Mouse (Mus musculus) hindlimb bud, embryonic 11.5 days (tissue): ENCODE results near the gene Phlpp1.

ENCODE experiments used
- DNase-seq: peaks from one replicate; pipeline ENCODE4 v3.0.0-alpha.2; 2012; ENCODE audit warnings: low read depth, low spot score; ENCODE audit errors: extremely low spot score

The Phlpp1 gene

DNA sequence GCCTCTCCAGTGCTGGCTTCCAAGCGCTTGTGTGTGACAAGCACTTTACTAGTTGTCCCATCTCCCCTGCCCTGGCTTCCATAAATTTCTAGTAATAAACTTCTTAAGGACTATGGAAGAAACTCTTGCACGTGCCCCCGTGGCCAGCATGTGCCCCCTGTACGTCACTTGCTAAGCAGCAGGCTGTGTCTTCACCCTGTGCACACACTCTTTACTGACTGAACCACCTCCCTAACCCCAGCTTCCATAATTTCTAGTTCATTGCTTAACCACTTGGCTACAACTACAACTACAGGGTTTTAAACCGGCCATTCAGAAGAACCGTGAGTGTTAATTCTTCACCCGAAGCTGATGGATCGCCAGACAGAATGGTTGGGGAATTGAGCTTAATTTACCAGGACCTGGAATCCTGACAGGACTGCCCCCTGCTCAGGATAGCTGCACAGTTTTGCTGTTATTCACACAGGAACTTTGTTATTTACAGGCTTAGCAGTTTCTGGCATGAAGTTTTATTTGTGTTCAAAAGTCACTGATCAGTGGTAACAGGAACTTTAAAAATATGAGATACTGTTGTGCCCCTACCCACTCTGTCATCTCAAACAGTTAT, 21.4 kb downstream of the Phlpp1 start:
- no peak for DNase-seq

DNA sequence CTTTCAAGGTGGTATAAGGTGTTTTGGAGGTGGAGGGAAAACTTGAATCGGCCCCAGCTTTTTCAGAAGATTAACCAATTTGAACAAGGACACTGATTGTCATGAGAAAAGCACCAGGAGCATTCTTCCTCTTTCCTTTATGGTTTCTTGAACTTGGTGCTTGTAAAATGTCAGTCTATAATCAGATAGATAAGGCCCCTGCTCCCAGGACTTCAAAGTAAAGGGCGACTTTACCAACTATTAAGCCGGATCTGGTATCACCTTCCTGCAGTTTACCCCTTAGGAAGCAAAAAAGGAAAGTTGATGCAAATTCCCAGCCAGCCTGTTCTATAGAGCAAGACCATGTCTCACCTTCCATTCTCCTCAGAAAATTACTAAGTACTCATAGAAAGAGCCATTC, 21.9 kb downstream of the Phlpp1 start:
- DNase-seq = no peak

DNA sequence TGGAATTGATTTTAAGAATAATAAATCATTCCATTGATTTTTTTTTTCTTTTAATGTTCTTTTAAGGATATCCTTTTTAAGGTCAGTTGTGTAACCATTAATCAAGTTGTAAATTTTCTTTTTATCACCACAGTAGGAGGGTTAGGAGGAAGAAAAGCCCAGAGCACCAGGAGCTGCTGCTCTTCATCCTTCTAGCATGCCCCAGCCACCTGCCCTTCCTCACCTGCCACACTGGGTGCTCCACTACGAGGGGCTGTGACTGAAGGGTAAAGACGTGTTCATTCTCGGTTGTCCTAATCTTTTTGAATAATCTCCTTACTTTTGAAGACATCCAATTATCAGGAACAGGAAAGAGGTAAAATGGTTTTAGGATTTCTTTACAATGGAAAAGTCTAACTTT, 22.7 kb downstream of the Phlpp1 start:
- no peak for DNase-seq

DNA sequence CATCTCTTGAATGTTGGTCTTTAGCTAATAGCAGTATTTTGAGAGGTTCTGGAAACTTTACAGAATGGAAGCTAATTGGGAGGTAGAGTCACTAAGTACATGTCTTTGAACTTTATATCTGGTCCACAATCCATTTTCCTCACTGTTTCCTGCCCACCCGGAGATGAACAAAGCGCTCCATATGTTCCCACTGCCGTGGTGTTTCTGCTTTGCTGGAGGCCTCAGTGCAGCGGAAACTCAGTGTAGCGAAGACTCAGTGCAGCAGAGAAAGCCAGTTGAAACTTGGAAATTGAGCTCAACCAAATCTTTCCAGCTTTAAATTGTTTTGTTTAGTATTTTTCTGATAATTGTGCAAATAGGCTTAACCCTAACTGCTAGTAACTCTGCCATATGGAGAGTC, 26.4 kb downstream of the Phlpp1 start:
- DNase-seq = no peak

DNA sequence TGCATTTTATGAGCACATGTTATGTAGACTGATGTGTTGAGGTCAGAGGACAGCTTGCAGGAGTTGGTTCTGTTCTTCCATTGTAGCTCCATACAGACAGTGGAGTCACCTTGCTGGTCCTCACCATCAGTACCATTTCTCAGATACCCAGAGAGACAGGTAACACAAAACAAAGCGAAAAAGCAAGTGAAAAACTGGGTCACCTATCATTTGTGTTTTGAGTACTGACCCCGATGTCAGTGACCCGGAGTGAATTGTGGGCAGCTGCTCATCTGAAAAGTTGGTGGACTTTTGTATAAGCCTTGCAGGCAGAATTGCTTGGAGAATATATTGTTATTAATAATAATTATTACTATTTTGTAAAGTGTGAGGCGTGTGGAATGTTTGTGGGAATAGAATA, 27.6 kb downstream of the Phlpp1 start:
- DNase-seq = no peak

DNA sequence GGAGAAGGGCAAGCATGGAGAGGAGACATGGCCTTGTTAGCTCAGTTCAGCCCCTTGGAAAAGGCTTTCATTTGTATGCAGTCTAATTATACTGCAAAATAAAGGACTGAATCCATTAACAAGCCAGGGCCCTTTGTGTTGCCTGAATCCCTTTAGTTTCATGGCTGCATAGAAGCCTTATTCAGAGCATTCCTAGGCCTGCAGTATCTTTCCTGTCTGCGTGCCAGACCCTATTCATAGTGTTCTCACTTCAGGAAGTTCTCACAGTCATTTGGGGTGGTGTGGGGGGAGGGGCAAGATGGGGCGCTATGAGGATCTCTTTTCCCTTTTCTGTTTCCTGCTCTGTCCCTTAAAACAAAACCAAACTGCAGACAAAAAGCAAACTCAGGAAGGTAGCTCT, 28.1 kb downstream of the Phlpp1 start:
- no peak for DNase-seq

DNA sequence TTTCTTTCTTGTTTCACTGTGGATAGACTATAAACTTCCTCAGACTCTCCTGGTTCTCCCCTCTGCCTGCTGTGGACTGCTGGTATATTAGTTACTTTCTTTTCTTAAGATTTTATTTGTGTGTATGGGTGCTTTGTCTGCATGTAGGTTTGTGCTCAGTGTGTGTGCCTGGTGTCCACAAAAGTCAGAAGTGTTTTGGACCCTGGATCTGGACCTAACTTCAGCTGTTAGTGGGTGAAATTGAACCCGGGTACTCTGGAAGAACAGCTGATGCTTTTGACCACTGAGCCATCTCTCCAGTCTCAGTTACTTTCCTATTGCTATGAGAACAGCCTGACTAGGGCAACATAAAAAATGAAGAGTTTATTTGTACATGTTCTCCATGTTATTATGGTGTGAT, 29.5 kb downstream of the Phlpp1 start:
- no peak for DNase-seq

DNA sequence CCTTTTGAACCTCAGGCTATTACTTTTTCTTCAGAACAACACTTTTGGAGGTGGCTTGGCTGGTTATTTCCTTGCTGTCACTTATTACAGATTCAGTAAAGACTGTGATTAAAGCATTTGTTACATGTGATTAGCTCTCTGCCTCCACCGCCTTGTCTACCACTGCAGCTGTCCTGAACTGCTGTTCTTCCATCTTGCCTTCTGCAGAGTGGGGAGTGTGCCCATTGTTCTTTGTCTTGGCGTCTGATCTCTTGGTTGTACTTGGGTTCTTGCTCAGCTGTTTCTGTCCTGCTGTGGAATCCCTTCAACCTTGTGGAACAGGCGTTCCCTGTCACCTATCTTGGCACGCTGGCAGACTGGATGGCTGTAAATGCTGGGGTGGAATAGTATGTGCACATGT, 30.4 kb downstream of the Phlpp1 start:
- DNase-seq = no peak

DNA sequence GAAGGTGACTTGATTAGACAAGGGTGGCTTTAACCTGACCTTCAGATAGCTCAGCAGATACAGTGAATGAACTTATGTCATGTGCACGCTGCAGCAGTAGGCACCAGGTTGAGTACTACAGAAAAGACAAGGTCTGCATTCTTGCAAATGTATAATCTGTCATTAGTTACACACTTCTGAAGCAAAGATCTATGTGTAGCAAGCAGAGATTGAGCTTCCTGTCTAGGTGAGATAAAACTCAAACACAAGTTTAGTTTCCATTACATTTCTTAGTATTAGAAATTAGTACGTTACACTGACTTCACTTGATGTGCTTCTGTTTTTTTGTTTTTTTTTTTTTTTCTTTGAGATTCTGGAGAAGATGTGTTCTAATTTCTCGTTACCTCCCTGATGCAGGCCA, 32.4 kb downstream of the Phlpp1 start:
- DNase-seq = no peak

DNA sequence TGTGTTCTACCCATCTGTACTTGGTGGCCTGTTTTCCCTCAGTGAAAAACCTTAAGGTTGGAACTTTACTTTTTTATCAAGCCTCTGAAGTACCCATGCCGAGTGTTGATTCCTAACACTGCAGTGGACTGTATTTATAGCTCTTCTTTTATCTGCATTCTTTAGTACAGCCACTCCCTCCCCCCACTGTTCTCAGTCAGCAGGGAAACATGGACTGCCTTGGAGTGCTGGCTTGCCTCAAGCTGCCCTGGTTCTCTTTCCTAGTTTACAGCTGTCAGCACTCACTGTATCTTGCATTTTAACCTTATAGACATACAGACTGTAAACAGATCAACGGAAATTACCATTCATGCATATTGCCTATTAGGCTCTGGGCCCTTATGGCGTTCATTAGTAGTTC, 32.8 kb downstream of the Phlpp1 start:
- no peak for DNase-seq

DNA sequence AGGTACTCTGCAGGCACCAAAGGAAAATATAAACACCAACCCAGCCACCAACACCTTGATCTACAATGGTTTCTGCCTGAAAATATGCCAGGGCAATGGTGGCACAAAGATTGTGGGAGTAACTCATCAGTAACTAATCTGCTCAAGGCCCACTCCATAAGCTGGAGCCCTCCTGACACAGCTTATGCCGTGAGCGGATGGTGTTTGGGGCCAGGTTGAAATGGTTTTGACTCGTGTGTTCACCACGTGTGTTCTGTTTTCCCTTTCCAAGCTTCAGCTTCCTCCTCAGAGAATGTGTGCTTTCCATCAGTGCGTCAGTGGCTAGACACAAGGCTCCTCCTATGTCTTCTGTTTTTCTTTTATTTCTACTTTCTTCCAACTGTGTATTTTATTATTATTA, 37.0 kb downstream of the Phlpp1 start:
- DNase-seq = no peak

DNA sequence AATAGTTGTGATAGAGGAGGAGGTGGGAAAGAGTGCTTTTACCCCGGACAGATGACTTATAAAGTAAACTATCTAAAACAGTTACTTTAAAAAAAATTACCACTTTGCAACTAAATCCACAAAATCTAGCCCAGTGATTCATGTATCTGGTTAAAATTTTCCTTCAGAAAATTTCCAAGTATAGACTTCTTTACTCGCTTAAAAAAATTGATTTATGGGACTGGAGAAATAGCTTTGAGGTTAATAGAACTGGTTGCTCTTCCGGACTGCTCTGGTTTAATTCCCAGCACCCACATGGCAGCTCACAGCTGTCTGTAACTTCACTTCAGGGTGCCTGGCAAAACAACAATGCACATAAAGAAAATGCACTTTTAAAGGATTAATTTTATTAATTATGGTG, 38.9 kb downstream of the Phlpp1 start:
- no peak for DNase-seq

DNA sequence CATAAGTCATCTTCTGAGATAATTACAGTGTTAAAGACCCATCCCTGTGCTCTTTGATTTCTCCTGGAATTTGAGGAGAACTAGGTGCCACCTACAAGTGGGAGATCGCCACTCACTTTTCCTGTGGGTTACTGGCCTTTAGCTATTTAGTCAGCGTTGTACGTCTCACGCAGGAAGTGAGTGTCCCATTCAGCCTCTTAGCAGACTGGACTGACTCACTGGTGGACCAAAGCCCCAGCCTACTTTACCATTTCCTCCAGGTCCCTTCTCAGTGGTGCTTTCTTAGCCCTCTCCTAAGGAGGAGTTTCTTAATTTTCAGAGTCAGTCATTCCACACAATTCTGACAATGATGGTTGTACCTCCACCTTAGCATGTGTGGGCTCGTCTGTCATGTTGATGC, 39.6 kb downstream of the Phlpp1 start:
- DNase-seq = no peak

DNA sequence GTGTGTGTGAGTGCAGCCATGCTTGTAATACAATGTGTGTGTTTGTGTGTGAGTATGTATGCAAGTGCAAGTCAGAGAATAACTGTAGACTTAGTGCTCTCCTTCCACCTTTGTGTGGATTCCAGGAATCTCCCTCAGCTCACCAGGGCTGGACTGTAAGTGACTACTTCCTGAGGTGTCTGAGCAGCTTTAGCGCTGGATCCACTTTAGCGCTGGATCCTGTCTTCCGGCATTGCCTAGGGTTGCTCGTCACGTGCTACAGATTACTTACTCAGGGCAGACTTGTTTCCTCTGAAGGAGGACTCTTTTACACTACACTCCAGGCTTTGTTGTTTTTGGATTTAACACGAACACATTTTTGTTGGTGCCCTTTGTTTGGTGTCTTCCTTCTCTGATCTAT, 48.9 kb downstream of the Phlpp1 start:
- DNase-seq = no peak

DNA sequence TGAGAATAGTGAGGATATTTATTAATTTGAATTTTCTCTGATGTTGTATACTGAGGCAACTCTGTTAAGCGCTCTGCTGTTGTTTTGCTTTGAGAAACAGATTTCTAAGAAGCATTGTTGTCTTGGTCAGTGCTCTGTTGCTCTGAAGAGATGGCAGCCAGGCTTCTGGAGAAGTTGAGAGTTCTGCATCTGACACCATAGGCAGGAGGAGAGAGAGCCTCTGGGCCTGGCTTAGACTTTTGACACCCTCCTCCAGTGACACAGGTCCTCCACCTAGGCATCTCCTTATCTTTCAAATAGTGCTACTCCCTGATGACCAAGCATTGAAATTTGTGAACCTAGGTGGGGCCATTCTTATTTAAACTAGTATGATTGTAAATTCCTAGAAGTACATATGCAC, 49.8 kb downstream of the Phlpp1 start:
- DNase-seq = no peak

DNA sequence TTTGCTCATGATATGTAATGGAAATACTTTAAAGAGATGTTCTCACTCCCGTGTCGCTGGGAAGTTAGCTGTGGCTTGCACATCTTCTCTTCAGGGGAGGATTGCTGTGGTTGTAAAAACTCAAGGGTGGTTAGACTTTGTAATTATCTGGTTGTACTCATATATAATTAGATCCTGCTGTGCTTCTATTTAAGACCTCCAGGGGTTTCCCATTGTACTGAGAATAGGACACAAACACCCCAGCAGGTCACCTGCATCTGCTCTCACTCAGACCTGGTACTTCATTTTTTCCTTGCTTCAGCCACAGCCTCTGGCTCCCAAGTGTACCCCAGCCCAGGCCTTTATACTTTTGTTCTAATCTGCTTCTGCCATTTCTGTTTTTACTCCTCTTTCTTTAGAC, 50.4 kb downstream of the Phlpp1 start:
- DNase-seq = no peak

DNA sequence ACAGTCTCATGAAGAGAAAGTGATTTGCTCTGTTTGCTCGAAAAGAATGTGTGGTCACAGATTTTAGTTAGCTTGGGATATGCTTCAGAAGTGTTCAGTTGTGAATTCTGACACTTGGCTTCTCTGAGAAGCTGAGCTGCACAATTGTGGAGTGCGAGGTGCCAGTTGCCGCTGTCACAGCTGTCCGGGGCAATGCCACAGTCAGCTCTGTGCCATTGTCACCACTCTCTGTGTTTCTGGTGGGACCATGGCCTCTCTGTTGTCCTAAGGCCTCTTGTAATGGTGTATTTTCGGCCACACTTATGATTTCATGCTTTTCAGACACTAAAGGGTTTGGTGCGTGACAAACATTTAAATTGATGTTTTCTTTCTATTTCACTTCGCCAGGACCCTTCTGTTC, 55.1 kb downstream of the Phlpp1 start:
- no peak for DNase-seq

DNA sequence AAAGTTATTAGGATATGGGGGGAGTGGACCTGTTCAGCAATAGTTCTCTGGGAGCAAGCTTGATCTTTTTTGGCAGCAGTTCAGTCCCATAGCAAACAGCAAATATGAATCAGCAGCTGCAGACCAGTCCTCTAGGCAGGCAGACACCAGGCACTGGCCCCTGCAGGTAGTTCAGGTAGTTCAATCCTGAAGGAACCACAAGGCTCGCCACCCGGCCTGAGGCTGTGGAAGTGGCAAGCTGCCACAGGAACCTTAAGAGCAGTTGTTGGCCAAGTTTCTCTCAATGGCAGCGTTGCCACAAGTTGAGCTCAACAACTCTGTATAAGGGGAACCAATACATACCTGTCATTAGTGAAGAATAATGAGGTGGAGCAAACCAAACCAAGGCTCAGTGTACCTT, 58.8 kb downstream of the Phlpp1 start:
- no peak for DNase-seq

DNA sequence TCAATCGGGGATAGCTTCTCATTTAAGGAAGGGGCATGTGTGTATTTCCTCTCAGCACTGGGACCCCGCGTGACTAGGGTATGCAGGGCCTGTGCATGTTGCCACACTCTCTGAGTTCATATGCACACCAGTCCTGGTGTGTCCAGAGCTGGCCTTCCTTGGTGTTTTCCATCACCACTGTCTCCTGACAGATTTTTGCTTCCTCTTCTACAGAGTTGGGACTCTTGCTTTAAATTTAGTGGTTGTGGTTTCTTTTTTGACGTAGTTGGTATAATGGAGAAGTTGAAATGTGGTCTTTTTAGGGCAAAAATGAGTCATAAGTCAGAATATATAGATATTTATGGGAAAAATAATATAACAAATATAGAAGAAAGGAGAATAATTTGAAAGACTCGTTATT, 59.8 kb downstream of the Phlpp1 start:
- no peak for DNase-seq

DNA sequence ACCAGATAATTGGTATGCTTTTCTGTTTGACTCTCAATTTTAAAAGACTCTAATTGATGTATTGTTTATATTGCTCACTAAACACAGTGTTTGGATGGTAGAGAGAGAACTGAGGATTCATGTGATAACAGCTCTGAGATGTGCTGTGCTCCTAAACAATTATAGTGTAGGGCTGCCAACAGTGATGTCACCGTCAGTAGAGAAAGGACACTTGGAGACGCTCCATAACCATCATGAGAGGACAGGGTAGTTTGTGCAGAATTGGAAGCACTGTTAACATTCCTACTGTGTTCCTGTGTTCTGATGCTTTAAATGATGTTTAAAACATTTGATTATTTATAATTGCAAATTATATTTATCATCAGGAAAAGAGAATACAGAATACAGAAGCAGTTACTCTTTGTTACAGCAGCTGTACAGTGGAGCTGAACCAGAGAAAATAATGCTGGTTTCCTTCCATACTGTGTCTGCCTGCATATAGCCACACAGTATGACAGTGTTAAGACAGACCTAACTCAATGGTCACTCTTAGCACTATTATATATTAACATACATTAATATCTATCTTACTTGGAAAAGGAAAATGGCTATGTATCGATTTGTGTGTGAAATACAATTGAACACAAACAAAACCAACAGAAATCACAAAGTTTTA, 60.4 kb downstream of the Phlpp1 start:
- DNase-seq = no peak

DNA sequence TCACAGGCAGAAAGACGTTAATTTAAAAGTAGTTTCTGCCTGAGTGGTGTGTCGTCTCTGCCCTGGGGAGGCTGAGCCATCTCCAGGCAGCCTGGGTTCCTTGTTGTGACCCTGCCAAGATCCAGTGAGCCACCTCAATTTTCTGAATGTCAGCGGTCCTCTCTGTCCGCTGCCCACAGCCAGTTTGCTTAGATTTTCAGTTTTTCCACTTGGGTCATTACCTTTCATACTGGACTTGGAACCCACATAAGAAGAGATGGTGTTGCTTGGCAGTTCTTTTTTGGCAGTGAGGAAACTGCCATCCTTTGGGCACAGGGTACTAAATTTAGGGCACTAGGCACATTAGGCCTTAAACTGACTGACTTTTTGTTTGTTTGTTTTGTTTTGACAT, 60.9 kb downstream of the Phlpp1 start:
- DNase-seq = no peak

DNA sequence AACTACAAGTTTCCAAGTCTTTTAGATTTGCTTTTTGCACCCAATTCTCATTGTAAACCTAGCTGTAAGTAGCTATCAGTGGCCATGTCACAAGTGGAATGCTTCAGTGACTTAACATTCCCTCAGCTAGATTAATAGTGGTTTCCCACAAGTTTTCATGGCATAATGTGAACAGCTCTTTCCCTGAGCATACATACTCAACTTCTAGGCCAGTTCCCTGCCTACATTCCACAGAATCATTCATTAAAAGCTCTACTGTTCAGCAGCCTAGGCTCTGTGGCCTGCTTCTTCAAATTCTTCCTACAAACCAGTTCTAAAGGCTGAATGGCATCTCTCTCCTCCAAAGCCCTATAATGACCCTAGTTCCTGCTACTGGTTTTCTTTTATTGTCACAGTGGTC, 65.4 kb downstream of the Phlpp1 start:
- no peak for DNase-seq

DNA sequence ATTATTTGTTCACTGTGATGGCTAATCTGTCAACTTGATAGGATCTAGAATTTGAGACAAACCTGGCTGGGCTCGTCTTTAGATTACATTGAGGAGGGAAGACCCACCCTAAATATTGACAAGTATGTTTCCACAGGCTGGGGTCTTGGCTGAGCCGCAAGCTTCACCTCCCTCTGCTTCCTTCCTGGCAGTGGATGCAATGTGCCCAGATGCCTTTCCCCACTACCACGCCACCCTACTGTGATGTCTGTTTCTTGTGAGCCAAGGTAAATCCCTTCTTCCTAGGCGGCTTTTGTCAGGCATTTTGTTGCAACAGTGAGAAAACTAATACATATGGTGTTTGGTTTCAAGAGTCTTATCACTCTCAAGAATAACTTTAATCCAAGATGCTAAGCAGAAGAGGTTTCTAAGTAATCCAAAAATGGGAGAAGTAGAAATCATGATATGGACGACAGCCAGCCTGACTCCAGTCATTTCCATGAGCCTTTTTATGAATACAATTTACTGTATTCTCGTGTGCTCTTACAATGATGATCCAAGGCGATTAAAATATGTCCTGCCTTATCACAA, 68.6 kb downstream of the Phlpp1 start:
- DNase-seq = no peak
